Mouse (Mus musculus): ENCODE data around the gene St3gal4.

DNA sequence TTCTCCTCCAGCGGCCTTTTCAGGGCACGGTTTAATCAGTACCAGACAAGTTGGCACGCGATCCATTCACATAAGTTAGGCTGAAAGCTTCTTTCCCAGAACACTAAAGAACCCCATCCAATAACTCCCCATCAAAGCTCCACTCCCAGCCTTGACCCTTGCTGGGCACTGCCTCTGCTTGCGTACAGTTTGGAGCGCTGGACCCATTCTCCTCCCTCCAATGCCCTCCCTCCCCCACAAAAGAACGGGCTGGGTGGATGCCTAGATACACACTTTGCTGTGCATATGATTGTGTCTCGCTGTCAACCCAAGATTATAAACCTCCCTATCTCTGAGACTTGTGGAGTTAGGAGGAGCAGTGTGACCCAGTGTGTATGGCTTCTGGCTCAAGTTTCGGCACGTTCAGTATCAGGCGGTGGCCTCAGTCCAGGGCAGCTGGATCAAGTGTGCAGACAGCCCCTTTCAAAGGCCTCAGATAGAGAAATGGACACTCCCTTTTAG lies 74.0 kb downstream of the St3gal4 start:
- TF ChIP-seq CTCF (IDR thresholded peaks at IDR 0.05; ENCODE audit: control insufficient read depth, insufficient read depth, low read length) (no peak), POLR2A (IDR thresholded peaks at IDR 0.05; ENCODE audit: borderline replicate concordance, control insufficient read depth, low read depth, low read length) (no peak)

All from bone marrow, adult 2 months (tissue).